Mouse (Mus musculus): ENCODE data around the gene Dip2c. TPM values are rescaled to one million over a fixed set of nuclear protein-coding genes. Genes with fewer than 3 reads are reported as not detected.

Gene Dip2c
- 12.4 and 15.7 TPM in 2 replicates for polyA plus RNA-seq (2012; rRNA removed)

GRCm38 (mm10) chr13:9276322-9276855 lies at the start of gene Dip2c:
Gene Dip2c (plus strand): TSS chr13:9276528.
- peak; percentile 85 for DNase-seq
- Histone ChIP-seq H3K4me3 (replicated peaks; ENCODE audit: extremely low read depth, low read depth, low read length) (peak within 1 kb of the TSS; percentile 81), H3K4me1 (ENCODE audit: control insufficient read depth, insufficient read depth, low read length) (peaks cover 15% of the 10 kb centered on the region)
- TF ChIP-seq CTCF (IDR thresholded peaks at IDR 0.05; ENCODE audit: insufficient read depth, low read length) (no peak), POLR2A (IDR thresholded peaks at IDR 0.05; ENCODE audit: borderline replicate concordance, extremely low read depth, low read depth, low read length) (0 out of 2 replicates have a peak, but pooled peaks have one; percentile 37)
- WGBS, result 1% methylated on average over 64 of the region's 67 CpGs

GRCm38 (mm10) chr13:9227078-9227477 lies 49.2 kb upstream of the Dip2c start:
- no peak for DNase-seq
- TF ChIP-seq POLR2A (IDR thresholded peaks at IDR 0.05; ENCODE audit: borderline replicate concordance, extremely low read depth, low read depth, low read length), result no peak
- H3K4me3 ChIP-seq (replicated peaks; ENCODE audit: extremely low read depth, low read depth, low read length), result no peak overlapping the region
- WGBS, result 79% methylated on average over 5 of the region's 5 CpGs
- H3K4me1 ChIP-seq (ENCODE audit: control insufficient read depth, insufficient read depth, low read length), result no peaks in the 10 kb centered on the region

- TF ChIP-seq CTCF (IDR thresholded peaks at IDR 0.05; ENCODE audit: insufficient read depth, low read length), result no peak
- no peak for TF ChIP-seq POLR2A (IDR thresholded peaks at IDR 0.05; ENCODE audit: borderline replicate concordance, extremely low read depth, low read depth, low read length)
- WGBS, result 48% methylated on average over 7 of the region's 7 CpGs
- no peak overlapping the region for H3K4me3 ChIP-seq (replicated peaks; ENCODE audit: extremely low read depth, low read depth, low read length)
- DNase-seq, result no peak
- no peaks in the 10 kb centered on the region for H3K4me1 ChIP-seq (ENCODE audit: control insufficient read depth, insufficient read depth, low read length)
Measured at GRCm38 (mm10) chr13:9237495-9237894, 38.8 kb upstream of the Dip2c start.

GRCm38 (mm10) chr13:9239127-9239526 lies 37.2 kb upstream of the Dip2c start:
- 83% methylated on average over 5 of the region's 5 CpGs for WGBS
- no peak for TF ChIP-seq POLR2A (IDR thresholded peaks at IDR 0.05; ENCODE audit: borderline replicate concordance, extremely low read depth, low read depth, low read length)
- TF ChIP-seq CTCF (IDR thresholded peaks at IDR 0.05; ENCODE audit: insufficient read depth, low read length), result no peak
- no peaks in the 10 kb centered on the region for H3K4me1 ChIP-seq (ENCODE audit: control insufficient read depth, insufficient read depth, low read length)
- no peak overlapping the region for H3K4me3 ChIP-seq (replicated peaks; ENCODE audit: extremely low read depth, low read depth, low read length)
- no peak for DNase-seq

GRCm38 (mm10) chr13:9239631-9240236 lies 36.6 kb upstream of the Dip2c start:
- Histone ChIP-seq H3K4me1 (ENCODE audit: control insufficient read depth, insufficient read depth, low read length) (no peaks in the 10 kb centered on the region), H3K4me3 (replicated peaks; ENCODE audit: extremely low read depth, low read depth, low read length) (no peak overlapping the region)
- DNase-seq, result no peak
- TF ChIP-seq POLR2A (IDR thresholded peaks at IDR 0.05; ENCODE audit: borderline replicate concordance, extremely low read depth, low read depth, low read length) (no peak), CTCF (IDR thresholded peaks at IDR 0.05; ENCODE audit: insufficient read depth, low read length) (no peak)
- WGBS, result 86% methylated on average over 12 of the region's 12 CpGs

- H3K4me1 ChIP-seq (ENCODE audit: control insufficient read depth, insufficient read depth, low read length), result no peaks in the 10 kb centered on the region
- H3K4me3 ChIP-seq (replicated peaks; ENCODE audit: extremely low read depth, low read depth, low read length), result no peak overlapping the region
- TF ChIP-seq POLR2A (IDR thresholded peaks at IDR 0.05; ENCODE audit: borderline replicate concordance, extremely low read depth, low read depth, low read length) (no peak), CTCF (IDR thresholded peaks at IDR 0.05; ENCODE audit: insufficient read depth, low read length) (no peak)
- DNase-seq, result no peak
- whole genome bisulfite sequencing, result 50% methylated on average over 4 of the region's 4 CpGs
Measured at GRCm38 (mm10) chr13:9261748-9262147, 14.6 kb upstream of the Dip2c start.

- Histone ChIP-seq H3K4me1 (ENCODE audit: control insufficient read depth, insufficient read depth, low read length) (no peaks in the 10 kb centered on the region), H3K4me3 (replicated peaks; ENCODE audit: extremely low read depth, low read depth, low read length) (no peak overlapping the region)
- no peak for DNase-seq
- TF ChIP-seq POLR2A (IDR thresholded peaks at IDR 0.05; ENCODE audit: borderline replicate concordance, extremely low read depth, low read depth, low read length) (no peak), CTCF (IDR thresholded peaks at IDR 0.05; ENCODE audit: insufficient read depth, low read length) (no peak)
- 80% methylated on average over 5 of the region's 5 CpGs for WGBS
Measured at GRCm38 (mm10) chr13:9265516-9265915, 10.8 kb upstream of the Dip2c start.

- Histone ChIP-seq H3K4me3 (replicated peaks; ENCODE audit: extremely low read depth, low read depth, low read length) (peak overlapping the region; percentile 81), H3K4me1 (ENCODE audit: control insufficient read depth, insufficient read depth, low read length) (peaks cover 15% of the 10 kb centered on the region)
- DNase-seq, result peak; percentile 68
- WGBS, result under 1% methylated on average over 60 of the region's 75 CpGs
- TF ChIP-seq CTCF (IDR thresholded peaks at IDR 0.05; ENCODE audit: insufficient read depth, low read length) (no peak), POLR2A (IDR thresholded peaks at IDR 0.05; ENCODE audit: borderline replicate concordance, extremely low read depth, low read depth, low read length) (no peak)
Measured at GRCm38 (mm10) chr13:9276856-9277620, 710 bp downstream of the Dip2c start.

- Histone ChIP-seq H3K4me1 (ENCODE audit: control insufficient read depth, insufficient read depth, low read length) (peaks cover 15% of the 10 kb centered on the region), H3K4me3 (replicated peaks; ENCODE audit: extremely low read depth, low read depth, low read length) (peak overlapping the region; percentile 81)
- DNase-seq, result no peak
- 6% methylated on average over 15 of the region's 15 CpGs for WGBS
- TF ChIP-seq CTCF (IDR thresholded peaks at IDR 0.05; ENCODE audit: insufficient read depth, low read length) (no peak), POLR2A (IDR thresholded peaks at IDR 0.05; ENCODE audit: borderline replicate concordance, extremely low read depth, low read depth, low read length) (no peak)
Measured at GRCm38 (mm10) chr13:9277621-9277960, 1.3 kb downstream of the Dip2c start.

GRCm38 (mm10) chr13:9278636-9279035 lies 2.3 kb downstream of the Dip2c start:
- Histone ChIP-seq H3K4me1 (ENCODE audit: control insufficient read depth, insufficient read depth, low read length) (peaks cover 15% of the 10 kb centered on the region), H3K4me3 (replicated peaks; ENCODE audit: extremely low read depth, low read depth, low read length) (no peak overlapping the region)
- DNase-seq, result no peak
- TF ChIP-seq CTCF (IDR thresholded peaks at IDR 0.05; ENCODE audit: insufficient read depth, low read length) (no peak), POLR2A (IDR thresholded peaks at IDR 0.05; ENCODE audit: borderline replicate concordance, extremely low read depth, low read depth, low read length) (no peak)
- 76% methylated on average over 5 of the region's 5 CpGs for WGBS
